Mouse (Mus musculus): Measurements from ENCODE around the gene Cep135. TPM values are rescaled to one million over a fixed set of nuclear protein-coding genes. Genes with fewer than 3 reads are reported as not detected.

Gene Cep135
- polyA plus RNA-seq (2015; fragmentation: Illumina TruSeq; extraction: RNeasy Lipid Tissue Mini Kit (QIAGEN cat#74804); ENCODE audit: low read depth, low replicate concordance), result 5.3 TPM

GRCm38 (mm10) chr5:76588551-76589283 lies at the start of gene Cep135:
TSS of gene Cep135 (plus strand) at chr5:76588698.

GRCm38 (mm10) chr5:76656212-76656611 lies 67.7 kb downstream of the Cep135 start, which contains the start of gene C530008M17Rik:
TSS of gene C530008M17Rik (plus strand) at chr5:76656512.

Other genes starting within 250 kb of the Cep135 start
- not detected for gene Nmu, start 224.9 kb upstream of the Cep135 start, polyA plus RNA-seq (2015; fragmentation: Illumina TruSeq; extraction: RNeasy Lipid Tissue Mini Kit (QIAGEN cat#74804); ENCODE audit: low read depth, low replicate concordance)
- gene Gm7271, start 104.7 kb upstream of the Cep135 start, polyA plus RNA-seq (2015; fragmentation: Illumina TruSeq; extraction: RNeasy Lipid Tissue Mini Kit (QIAGEN cat#74804); ENCODE audit: low read depth, low replicate concordance), result not detected
- 54.8 TPM for gene Exoc1, start 59.4 kb upstream of the Cep135 start, polyA plus RNA-seq (2015; fragmentation: Illumina TruSeq; extraction: RNeasy Lipid Tissue Mini Kit (QIAGEN cat#74804); ENCODE audit: low read depth, low replicate concordance)
- gene C530008M17Rik, start 67.8 kb downstream of the Cep135 start, polyA plus RNA-seq (2015; fragmentation: Illumina TruSeq; extraction: RNeasy Lipid Tissue Mini Kit (QIAGEN cat#74804); ENCODE audit: low read depth, low replicate concordance), result 26.9 TPM